Mouse (Mus musculus): ENCODE measurements around the gene Gins2.

The Gins2 gene

DNA sequence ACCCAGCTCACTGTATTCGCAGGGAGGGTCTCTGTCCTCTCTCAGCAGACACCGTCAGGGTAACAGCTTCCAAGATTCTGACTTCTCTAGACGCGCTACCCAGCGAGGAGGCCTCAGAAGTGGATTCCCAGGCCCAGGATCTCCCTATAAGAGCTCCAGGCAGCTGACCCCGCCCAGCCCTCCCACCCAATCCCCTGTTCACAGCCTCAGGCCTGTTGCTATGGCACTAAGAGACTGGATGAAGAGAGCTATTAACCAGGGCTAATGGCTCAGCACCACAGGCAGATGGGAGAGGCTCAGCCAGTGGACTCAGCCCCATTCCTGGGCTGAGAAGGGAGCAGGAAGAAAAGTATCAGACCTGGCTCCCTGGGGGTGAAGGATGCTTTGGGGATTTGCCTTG lies 13.6 kb upstream of the Gins2 start:
- no peak for DNase-seq (ENCODE audit: low read depth, low spot score)

DNA sequence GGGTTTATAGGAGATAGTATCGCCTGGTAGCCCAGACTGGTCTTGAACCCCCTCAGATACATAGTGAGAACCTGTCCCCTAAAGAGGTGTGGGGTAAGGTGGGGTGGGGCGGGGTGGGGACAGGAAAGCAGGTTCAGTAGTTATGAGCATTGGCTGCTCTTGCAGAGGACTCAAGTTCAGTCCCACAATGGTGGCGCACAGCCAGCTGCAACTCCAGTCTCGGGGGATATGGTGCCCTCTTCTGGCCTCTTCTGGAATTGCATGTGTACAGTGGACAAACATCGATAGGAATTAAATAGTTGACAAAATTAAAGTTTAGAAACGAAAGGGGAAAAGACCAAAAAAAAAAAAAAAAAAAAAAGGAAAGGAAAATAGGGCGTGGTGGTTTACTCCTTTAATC lies 10.4 kb upstream of the Gins2 start:
- DNase-seq (ENCODE audit: low read depth, low spot score) = no peak

DNA sequence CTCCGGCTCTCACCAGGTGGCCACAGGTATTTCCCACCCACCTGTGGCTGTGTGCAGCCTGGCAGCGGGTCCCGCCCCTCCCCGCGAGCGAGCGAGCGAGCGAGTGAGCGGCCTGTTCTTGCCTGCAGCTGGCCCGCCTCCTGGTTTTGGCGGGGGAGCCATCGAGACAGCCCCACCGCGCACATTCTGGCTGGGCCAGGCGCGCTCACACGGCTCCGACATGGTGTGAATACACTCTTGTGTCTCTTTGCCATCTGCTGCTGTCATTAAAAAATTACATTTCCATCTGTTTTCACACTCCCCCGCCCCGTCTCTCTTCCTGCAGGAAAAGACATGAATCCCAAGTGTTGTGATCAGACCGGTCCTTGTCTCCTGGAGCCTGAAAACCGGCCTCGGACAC lies 9.5 kb upstream of the Gins2 start:
- no peak for DNase-seq (ENCODE audit: low read depth, low spot score)

GRCm38 (mm10) chr8:120595963-120596362 lies 6.9 kb upstream of the Gins2 start:
- DNase-seq (ENCODE audit: low read depth, low spot score) = no peak

GRCm38 (mm10) chr8:120594571-120594970 lies 5.5 kb upstream of the Gins2 start:
- no peak for DNase-seq (ENCODE audit: low read depth, low spot score)

- no peak for DNase-seq (ENCODE audit: low read depth, low spot score)
Measured at GRCm38 (mm10) chr8:120591587-120592292, 2.6 kb upstream of the Gins2 start.

- no peak for DNase-seq (ENCODE audit: low read depth, low spot score)
Measured at GRCm38 (mm10) chr8:120589921-120590320, 817 bp upstream of the Gins2 start.

DNA sequence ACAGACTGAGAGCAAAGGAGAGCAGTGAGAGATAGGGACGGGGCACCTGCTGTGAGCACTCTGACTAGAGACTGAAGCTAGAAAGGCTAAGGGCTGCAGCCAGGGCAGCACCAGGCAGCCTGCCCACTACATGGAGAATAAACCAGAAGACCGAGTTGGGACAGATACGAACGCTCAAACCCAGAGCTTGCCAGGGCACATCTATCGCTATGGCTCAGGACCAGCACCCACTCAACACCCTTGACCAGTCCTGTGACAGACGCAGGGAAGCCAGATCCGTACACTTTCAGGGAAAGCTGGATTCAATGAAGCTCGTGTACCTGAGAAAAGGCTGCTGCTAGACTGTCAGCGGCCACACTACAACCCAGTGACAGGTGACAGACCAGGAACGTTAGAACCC lies 3.6 kb downstream of the Gins2 start:
- DNase-seq (ENCODE audit: low read depth, low spot score) = no peak

- DNase-seq (ENCODE audit: low read depth, low spot score) = no peak
Measured at GRCm38 (mm10) chr8:120581811-120582210, 7.3 kb downstream of the Gins2 start.

- no peak for DNase-seq (ENCODE audit: low read depth, low spot score)
Measured at GRCm38 (mm10) chr8:120581329-120581728, 7.8 kb downstream of the Gins2 start.

DNA sequence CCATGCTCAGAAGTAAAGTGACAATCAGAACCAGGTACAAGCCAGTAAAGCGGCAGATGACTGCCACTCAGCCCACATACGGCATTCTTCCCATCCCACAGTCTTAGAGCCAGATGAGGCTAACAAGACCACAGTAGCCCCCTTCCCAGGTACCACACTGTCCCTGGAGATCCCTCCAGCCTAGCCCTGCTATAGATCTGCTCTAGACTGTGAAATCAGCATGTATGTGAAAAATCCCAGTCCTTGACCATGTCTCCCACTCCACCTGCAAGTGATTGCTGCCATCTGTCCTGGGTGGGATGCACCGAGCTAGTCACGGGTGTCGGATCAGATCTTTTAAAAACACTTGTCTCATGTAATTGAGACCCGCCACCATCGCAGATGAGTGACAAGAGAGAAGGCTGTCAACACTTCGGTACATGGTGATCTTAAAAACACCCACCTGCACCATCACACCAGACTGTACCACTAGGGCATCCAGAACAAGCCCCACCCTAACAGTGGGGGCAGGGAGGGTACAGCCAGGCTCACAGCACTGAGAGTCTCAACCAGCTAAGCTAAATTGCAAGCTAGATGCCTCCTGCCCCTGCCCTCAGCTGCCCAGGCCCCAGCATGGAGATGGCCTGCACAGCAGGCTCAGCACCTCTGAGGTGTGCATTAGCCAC lies 8.6 kb downstream of the Gins2 start:
- DNase-seq (ENCODE audit: low read depth, low spot score) = no peak

GRCm38 (mm10) chr8:120577821-120578220 lies 11.3 kb downstream of the Gins2 start:
- DNase-seq (ENCODE audit: low read depth, low spot score) = no peak

DNA sequence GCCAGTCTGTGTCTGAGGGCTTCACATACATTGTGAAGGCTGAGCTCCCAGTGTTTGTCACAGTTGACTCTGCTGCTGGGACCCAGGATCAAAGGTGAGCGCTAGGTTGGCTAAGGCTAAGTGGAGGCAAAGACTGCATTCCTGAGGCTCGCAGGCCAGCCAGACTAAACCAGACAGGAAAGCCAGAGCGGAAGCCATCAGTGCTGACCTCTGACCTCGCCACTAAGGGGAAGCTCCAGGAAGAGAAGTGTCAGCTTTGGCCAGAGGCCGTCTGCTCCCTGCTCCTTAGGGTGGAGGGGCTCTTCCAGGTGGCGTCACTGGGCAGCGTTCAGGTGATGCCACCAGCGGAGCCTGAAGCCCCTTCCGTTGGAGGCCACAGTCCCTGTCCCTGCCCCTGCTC lies 13.3 kb downstream of the Gins2 start:
- no peak for DNase-seq (ENCODE audit: low read depth, low spot score)

DNA sequence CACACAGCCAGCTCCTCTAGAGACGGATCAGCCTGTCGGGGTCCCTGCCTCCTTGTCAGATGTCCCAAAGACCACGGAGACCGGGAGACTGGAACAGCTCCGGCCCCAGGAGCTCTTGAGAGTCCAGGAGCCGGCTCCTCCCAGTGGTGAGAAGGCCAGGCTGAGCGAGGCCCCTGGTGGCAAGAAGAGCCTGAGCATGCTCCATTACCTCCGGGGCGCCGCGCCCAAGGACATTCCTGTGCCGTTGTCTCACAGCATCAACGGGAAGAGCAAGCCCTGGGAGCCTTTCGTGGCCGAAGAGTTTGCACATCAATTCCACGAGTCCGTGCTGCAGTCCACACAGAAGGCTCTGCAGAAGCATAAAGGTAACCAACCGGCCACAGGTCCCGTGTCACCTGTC lies 14.2 kb downstream of the Gins2 start:
- no peak for DNase-seq (ENCODE audit: low read depth, low spot score)

GRCm38 (mm10) chr8:120573866-120574265 lies 15.2 kb downstream of the Gins2 start:
- no peak for DNase-seq (ENCODE audit: low read depth, low spot score)

- no peak for DNase-seq (ENCODE audit: low read depth, low spot score)
Measured at GRCm38 (mm10) chr8:120572534-120572933, 16.6 kb downstream of the Gins2 start.

- no peak for DNase-seq (ENCODE audit: low read depth, low spot score)
Measured at GRCm38 (mm10) chr8:120571561-120571960, 17.5 kb downstream of the Gins2 start.

GRCm38 (mm10) chr8:120569939-120570715 lies 19.0 kb downstream of the Gins2 start:
- no peak for DNase-seq (ENCODE audit: low read depth, low spot score)

GRCm38 (mm10) chr8:120569123-120569522 lies 20.0 kb downstream of the Gins2 start:
- DNase-seq (ENCODE audit: low read depth, low spot score) = no peak

DNA sequence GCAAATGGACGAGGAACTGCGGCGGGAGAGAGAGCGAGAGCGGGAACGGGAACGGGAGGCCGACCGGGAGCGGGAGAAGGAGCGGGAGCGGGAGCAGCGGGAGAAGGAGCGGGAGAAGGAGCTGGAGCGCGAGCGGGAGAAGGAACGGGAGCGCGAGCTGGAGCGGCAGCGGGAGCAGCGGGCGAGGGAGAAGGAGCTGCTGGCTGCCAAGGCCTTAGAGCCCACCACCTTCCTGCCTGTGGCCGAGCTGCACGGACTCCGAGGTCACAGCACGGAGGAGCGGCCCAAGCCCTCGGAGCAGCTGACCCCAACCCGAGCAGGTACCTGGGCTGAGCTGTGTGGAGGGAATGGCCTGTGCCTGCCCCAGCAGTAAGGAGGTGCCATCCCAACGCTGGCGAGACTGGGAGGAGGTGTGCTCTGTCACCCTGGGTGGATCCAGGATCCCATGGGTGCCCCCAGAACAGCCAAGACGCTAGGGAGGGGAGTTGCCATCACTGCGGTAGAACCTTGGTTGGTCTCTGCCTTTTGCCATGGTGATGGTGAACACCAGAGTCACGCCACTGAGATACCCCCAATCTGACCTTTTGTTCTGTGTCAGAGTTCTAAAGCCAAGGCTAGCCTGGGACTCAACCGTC lies 20.8 kb downstream of the Gins2 start:
- no peak for DNase-seq (ENCODE audit: low read depth, low spot score)

DNA sequence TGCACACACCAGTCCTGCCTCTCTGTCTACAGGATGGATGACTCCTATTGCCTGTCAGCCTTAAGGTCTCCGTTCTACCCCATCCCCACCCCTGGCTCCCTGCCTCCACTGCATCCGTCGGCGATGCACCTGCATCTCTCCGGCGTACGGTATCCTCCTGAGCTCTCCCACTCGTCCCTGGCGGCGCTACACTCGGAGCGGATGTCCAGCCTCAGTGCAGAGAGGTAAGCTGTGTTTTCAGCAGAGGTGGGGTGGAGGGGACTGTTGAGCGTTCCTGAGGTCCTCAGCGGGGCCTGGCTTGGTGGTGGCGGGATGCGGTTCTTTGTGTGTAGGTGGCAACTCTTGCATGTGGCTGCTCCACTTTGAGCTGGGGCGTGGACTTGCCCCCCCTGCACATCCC lies 21.4 kb downstream of the Gins2 start:
- no peak for DNase-seq (ENCODE audit: low read depth, low spot score)

GRCm38 (mm10) chr8:120566681-120567080 lies 22.4 kb downstream of the Gins2 start:
- no peak for DNase-seq (ENCODE audit: low read depth, low spot score)

All from retina, adult 2 months (tissue).